Mouse (Mus musculus) lung, postnatal 0 days (tissue): ENCODE results near the gene Tcf15. TPM values are rescaled to one million over a fixed set of nuclear protein-coding genes. Genes with fewer than 3 reads are reported as not detected.

Experiments
- ATAC-seq: fragments of 200-750 bp; cut with Nextera tagmentation; 2 replicates; pipeline ENCODE4 v1.8.0; 2017; ENCODE audit warnings: moderate library complexity
- DNase-seq: peaks from one replicate; pipeline ENCODE4 v3.0.0-alpha.2; 2016; ENCODE audit warnings: low spot score
- H3K27ac ChIP-seq: fragments of 300-500 bp; sonication (generic); 2 replicates; pipeline ENCODE4 v1.5.1; 2014; ENCODE audit warnings: antibody characterized with exemption, mild to moderate bottlenecking, low read length, mixed read lengths
- H3K27me3 ChIP-seq: fragments of 300-500 bp; sonication (generic); replicated peaks from 2 replicates; pipeline ENCODE4 v1.6.1; 2014; ENCODE audit warnings: low read length, mixed read lengths; ENCODE audit not compliant: insufficient read depth
- H3K36me3 ChIP-seq: fragments of 300-500 bp; sonication (generic); 2 replicates; pipeline ENCODE4 v1.6.1; 2014; ENCODE audit warnings: low read length, mixed read lengths; ENCODE audit not compliant: insufficient read depth
- H3K4me1 ChIP-seq: fragments of 300-500 bp; sonication (generic); 2 replicates; pipeline ENCODE4 v1.6.1; 2014; ENCODE audit warnings: antibody characterized with exemption, low read depth, low read length, mixed read lengths; ENCODE audit not compliant: insufficient read depth
- H3K4me2 ChIP-seq: fragments of 300-500 bp; sonication (generic); replicated peaks from 2 replicates; pipeline ENCODE4 v1.6.1; 2014; ENCODE audit warnings: low read depth, mild to moderate bottlenecking, low read length, moderate library complexity, mixed read lengths
- H3K4me3 ChIP-seq: fragments of 300-500 bp; sonication (generic); 2 replicates; pipeline ENCODE4 v1.5.1; 2014; ENCODE audit warnings: low read depth, low read length
- H3K9ac ChIP-seq: fragments of 300-500 bp; sonication (generic); replicated peaks from 2 replicates; pipeline ENCODE4 v1.6.1; 2014; ENCODE audit warnings: low read depth, mild to moderate bottlenecking
- H3K9me3 ChIP-seq: fragments of 300-500 bp; sonication (generic); 2 replicates; pipeline ENCODE4 v1.6.1; 2016; ENCODE audit warnings: low read length, mixed read lengths
- CTCF ChIP-seq: IDR thresholded peaks from 2 replicates; pipeline ENCODE4 v1.5.1; 2016; ENCODE audit warnings: antibody characterized with exemption, mild to moderate bottlenecking
- EP300 ChIP-seq: IDR thresholded peaks from 2 replicates; pipeline ENCODE4 v1.6.1; 2016; ENCODE audit warnings: antibody characterized with exemption, mild to moderate bottlenecking, control low read depth
- WGBS: fragments of 180-500 bp; shearing (Covaris S2); extraction: QIAGEN DNeasy Blood & Tissue Kit; methylation state at CpG from one replicate; pipeline ENCODE4 v1.1.7; 2014; 5-methylcytosine and 5-hydroxymethylcytosine counted together
- polyA plus RNA-seq: library from polyadenylated mRNA; unstranded; fragments of >200 nt; fragmentation: Nextera tagmentation; extraction: Ambion mirVana; gene quantifications from 2 replicates; pipeline ENCODE4 v1.2.1, GENCODE M21; 2015

The Tcf15 gene
- 2.0 and 3.6 TPM in 2 replicates for polyA plus RNA-seq

- Histone ChIP-seq H3K4me2 (peak within 1 kb of the TSS; percentile 78), H3K4me3 (peak within 1 kb of the TSS; percentile 44), H3K27me3 (peaks cover 20% of the 10 kb centered on the region; the same call in 1 of the 2 replicates), H3K27ac (no peak within 1 kb of the TSS), H3K36me3 (no peaks in the 10 kb centered on the region), H3K9ac (0 out of 2 replicates have a peak within 1 kb of the TSS, but pooled peaks have one; percentile 8), H3K4me1 (peaks cover 10% of the 10 kb centered on the region; the same call in 1 of the 2 replicates), H3K9me3 (no peaks in the 10 kb centered on the region)
- 3% methylated on average over 96 of the region's 118 CpGs for WGBS
- DNase-seq (peak; percentile 50), ATAC-seq (peak; percentile 83)
- TF ChIP-seq EP300, result no peak
- TF ChIP-seq CTCF, result no peak
Measured at GRCm38 (mm10) chr2:152143279-152144157, at the start of gene Tcf15. Gene Tcf15 (plus strand): TSS chr2:152143561.

- ATAC-seq (peak; percentile 26; the same call in 1 of the 2 replicates), DNase-seq (no peak)
- no peaks in the 10 kb centered on the region for H3K4me1 ChIP-seq
- no peaks in the 10 kb centered on the region for H3K9me3 ChIP-seq
- H3K4me2 ChIP-seq, result peak overlapping the region; percentile 17; the same call in 1 of the 2 replicates
- no peak overlapping the region for H3K4me3 ChIP-seq
- WGBS, result 5% methylated on average over 28 of the region's 29 CpGs
- H3K36me3 ChIP-seq, result no peaks in the 10 kb centered on the region
- H3K27me3 ChIP-seq, result peaks cover 40% of the 10 kb centered on the region
- H3K27ac ChIP-seq, result no peak overlapping the region
- no peak overlapping the region for H3K9ac ChIP-seq
- TF ChIP-seq CTCF, result no peak
- no peak for TF ChIP-seq EP300
Measured at GRCm38 (mm10) chr2:152094856-152095545, 48.4 kb upstream of the Tcf15 start.

- peaks cover 29% of the 10 kb centered on the region for H3K27me3 ChIP-seq
Measured at GRCm38 (mm10) chr2:152096922-152097321, 46.4 kb upstream of the Tcf15 start.

DNA sequence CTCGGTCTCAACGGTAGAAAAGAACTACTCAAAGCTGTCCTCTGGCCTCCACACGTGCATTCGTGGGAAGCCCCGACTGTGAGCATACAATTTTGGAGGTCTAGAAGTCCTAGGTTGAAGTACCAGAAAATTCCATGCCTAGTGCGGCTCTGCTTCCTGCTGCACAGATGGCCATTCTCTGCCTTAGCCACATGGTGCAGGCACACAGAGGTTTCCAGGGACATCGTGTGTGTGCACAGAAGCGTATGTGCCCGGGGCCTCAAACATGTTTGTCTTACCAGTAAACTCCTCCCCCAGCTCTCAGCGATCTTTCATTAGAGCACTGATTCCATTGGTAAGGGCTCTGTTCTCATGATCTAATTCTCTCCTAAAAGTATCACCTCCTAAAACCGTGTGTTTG lies 45.4 kb upstream of the Tcf15 start:
- TF ChIP-seq EP300 (no peak), CTCF (no peak)
- Histone ChIP-seq H3K4me2 (no peak overlapping the region), H3K4me3 (no peak overlapping the region), H3K36me3 (no peaks in the 10 kb centered on the region), H3K9me3 (no peaks in the 10 kb centered on the region), H3K9ac (no peak overlapping the region), H3K4me1 (no peaks in the 10 kb centered on the region), H3K27me3 (peaks cover 20% of the 10 kb centered on the region), H3K27ac (no peak overlapping the region)
- ATAC-seq (no peak), DNase-seq (no peak)
- 65% methylated on average over 11 of the region's 11 CpGs for WGBS

More at GRCm38 (mm10) chr2:152096922-152097321, 46.4 kb upstream of the Tcf15 start:
- Histone ChIP-seq H3K9me3 (no peaks in the 10 kb centered on the region), H3K4me3 (no peak overlapping the region), H3K27ac (no peak overlapping the region), H3K36me3 (no peaks in the 10 kb centered on the region), H3K4me2 (no peak overlapping the region), H3K9ac (no peak overlapping the region), H3K4me1 (no peaks in the 10 kb centered on the region)
- TF ChIP-seq CTCF, result no peak
- no peak for TF ChIP-seq EP300
- WGBS, result 71% methylated on average over 2 of the region's 2 CpGs
- DNase-seq, result no peak
- ATAC-seq, result no peak

DNA sequence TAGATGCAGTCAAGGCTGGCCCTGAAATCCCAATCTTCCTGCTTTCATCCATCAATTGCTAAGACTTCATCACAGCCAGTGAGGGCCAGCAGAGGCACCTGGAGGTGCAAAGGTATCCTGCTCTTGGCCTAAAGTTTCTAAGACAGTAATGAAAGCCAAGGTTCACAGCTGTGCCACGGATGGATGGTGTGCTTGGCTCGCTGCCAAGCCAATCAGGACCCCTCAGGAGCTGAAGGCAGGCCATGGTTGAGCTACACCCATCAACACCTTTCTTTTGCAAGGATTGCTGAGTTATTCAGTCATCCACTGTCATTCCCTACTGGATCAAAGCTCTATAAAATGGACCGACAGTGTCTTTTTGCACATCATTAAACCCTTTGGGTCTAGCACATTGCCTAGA lies 43.8 kb upstream of the Tcf15 start:
- TF ChIP-seq CTCF (no peak), EP300 (no peak)

GRCm38 (mm10) chr2:152101761-152102160 lies 41.6 kb upstream of the Tcf15 start:
- TF ChIP-seq EP300 (no peak), CTCF (no peak)
- WGBS, result 61% methylated on average over 13 of the region's 13 CpGs
- Histone ChIP-seq H3K9me3 (no peaks in the 10 kb centered on the region), H3K9ac (no peak overlapping the region), H3K4me2 (no peak overlapping the region), H3K4me1 (0 out of 2 replicates have a peak, but pooled peaks cover 6% of the 10 kb centered on the region), H3K27me3 (no peaks in the 10 kb centered on the region), H3K4me3 (no peak overlapping the region), H3K27ac (no peak overlapping the region), H3K36me3 (no peaks in the 10 kb centered on the region)
- no peak for ATAC-seq
- no peak for DNase-seq

More for the DNA sequence above, 43.8 kb upstream of the Tcf15 start:
- no peak for ATAC-seq
- Histone ChIP-seq H3K27ac (no peak overlapping the region), H3K9me3 (no peaks in the 10 kb centered on the region), H3K9ac (no peak overlapping the region), H3K36me3 (no peaks in the 10 kb centered on the region), H3K4me3 (no peak overlapping the region), H3K27me3 (peaks cover 6% of the 10 kb centered on the region), H3K4me1 (no peaks in the 10 kb centered on the region), H3K4me2 (no peak overlapping the region)
- WGBS, result 43% methylated on average over 3 of the region's 3 CpGs
- DNase-seq, result no peak
